Mouse (Mus musculus): ENCODE measurements around the gene Vdr. TPM values are rescaled to one million over a fixed set of nuclear protein-coding genes. Genes with fewer than 3 reads are reported as not detected.
A peak's percentile ranks its signal among the peaks of the same experiment; 100 is the strongest.

Vdr gene
- polyA plus RNA-seq, 1 experiment from 2014 or later: 0.15 TPM

DNA sequence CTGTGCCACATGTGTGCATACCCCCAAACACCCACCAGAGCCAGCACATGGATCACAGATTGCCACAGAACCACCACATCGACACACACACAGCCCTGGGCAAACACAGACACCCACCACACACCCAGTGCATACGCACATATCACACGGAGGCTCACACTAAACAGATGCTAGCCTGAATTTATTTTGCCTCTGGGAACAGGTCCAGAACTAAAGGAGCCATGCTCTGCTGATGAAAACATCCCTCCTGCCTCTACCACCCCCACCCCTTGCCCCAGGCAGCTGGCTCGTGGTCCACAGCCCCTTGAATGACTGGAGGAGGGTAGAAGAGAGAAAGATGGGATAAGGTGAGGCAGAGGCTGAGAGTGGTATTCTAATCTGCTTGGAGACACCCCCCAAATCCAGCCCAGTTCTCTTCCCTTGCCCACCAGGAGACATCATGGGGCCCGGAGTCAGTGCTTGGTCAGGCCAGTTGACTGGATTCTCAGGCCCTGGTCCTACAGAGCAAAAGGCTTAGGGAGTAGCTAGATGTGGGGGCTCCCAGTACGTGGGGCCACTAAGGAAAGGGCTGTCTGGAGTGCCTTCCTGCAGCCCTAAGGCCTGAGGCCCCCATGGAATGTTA is 82.1 kb downstream of the Vdr start:
- no peaks in the 10 kb centered on the region for H3K27me3 ChIP-seq (ENCODE audit: control insufficient read depth, insufficient read depth, low read depth, low read length)
- 42% methylated on average over 6 of the region's 6 CpGs for WGBS
- peaks cover 64% of the 10 kb centered on the region for H3K4me1 ChIP-seq (ENCODE audit: control insufficient read depth, insufficient read depth, low read length)
- no peak overlapping the region for H3K27ac ChIP-seq (ENCODE audit: low read length)
- H3K4me2 ChIP-seq (ENCODE audit: low read length): peak overlapping the region; percentile 62
- no peak for ATAC-seq
- no peak overlapping the region; the same call in 1 of the 2 replicates for H3K4me3 ChIP-seq (ENCODE audit: low read depth, low read length)
- H3K9ac ChIP-seq (ENCODE audit: low read depth, low read length): 0 out of 2 replicates have a peak overlapping the region, but pooled peaks have one; percentile 3
- no peaks in the 10 kb centered on the region for H3K9me3 ChIP-seq (replicated peaks; ENCODE audit: control insufficient read depth, low read length, poor library complexity, severe bottlenecking)
- H3K36me3 ChIP-seq (ENCODE audit: control insufficient read depth, insufficient read depth, low read length): no peaks in the 10 kb centered on the region

DNA sequence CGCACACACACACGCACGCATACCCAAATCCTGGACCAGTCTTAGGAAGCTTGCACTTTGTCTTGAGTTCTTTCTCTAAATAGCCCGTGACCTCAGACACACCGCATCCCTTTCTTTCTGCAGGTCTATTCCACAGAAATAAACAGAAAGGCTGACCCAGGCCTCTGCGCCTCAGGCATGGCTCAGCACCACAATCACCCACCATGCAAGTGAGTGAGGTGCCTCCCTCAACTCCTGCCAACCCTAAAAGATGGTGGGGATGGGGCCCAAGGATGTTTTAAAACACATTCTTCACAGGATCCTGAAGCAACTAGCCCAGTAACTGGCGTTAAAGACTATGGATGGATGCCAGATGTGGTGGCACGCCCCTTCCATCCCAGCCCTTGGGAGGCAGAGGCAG is 83.0 kb downstream of the Vdr start:
- no peak for ATAC-seq
- no peak overlapping the region for H3K27ac ChIP-seq (ENCODE audit: low read length)
- H3K27me3 ChIP-seq (ENCODE audit: control insufficient read depth, insufficient read depth, low read depth, low read length): no peaks in the 10 kb centered on the region
- H3K4me2 ChIP-seq (ENCODE audit: low read length): no peak overlapping the region
- no peak overlapping the region for H3K4me3 ChIP-seq (ENCODE audit: low read depth, low read length)
- H3K9ac ChIP-seq (ENCODE audit: low read depth, low read length): no peak overlapping the region
- H3K36me3 ChIP-seq (ENCODE audit: control insufficient read depth, insufficient read depth, low read length): no peaks in the 10 kb centered on the region
- WGBS: 88% methylated on average over 8 of the region's 8 CpGs
- H3K9me3 ChIP-seq (replicated peaks; ENCODE audit: control insufficient read depth, low read length, poor library complexity, severe bottlenecking): no peaks in the 10 kb centered on the region
- H3K4me1 ChIP-seq (ENCODE audit: control insufficient read depth, insufficient read depth, low read length): peaks cover 72% of the 10 kb centered on the region

DNA sequence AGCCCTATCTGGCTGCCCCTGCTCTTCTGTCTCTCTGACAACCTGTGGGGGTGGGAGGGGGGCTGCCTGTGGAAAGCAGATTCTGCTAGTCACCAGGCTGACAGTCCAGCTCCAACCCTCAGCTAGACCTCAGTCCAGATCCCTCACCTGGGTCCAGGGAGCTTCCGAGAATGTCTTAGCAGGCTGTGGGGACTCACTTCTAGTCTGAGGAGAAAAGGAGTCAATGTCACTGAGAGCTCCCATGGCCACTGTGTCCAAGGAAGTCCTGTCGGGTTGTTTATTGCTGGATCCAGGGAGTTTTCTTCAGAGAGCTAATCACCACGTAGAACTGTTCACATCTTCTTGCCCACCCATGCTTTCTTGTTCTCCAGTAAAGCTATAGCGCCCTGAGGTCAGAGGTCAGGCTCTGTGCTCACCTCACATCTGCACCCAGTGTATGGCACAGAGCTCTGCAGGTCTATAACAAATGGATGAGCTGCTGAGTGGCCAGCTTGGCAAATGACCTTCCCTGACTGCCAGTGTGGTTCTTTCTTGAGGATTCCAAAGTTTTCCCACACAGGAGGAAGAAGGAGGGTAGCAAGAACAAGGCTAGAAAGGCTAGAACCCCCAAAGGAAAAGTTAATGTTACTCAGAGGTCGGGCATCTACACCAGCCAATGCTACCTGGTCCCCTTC is 83.7 kb downstream of the Vdr start:
- Histone ChIP-seq H3K27me3 (ENCODE audit: control insufficient read depth, insufficient read depth, low read depth, low read length) (no peaks in the 10 kb centered on the region), H3K9ac (ENCODE audit: low read depth, low read length) (no peak overlapping the region), H3K9me3 (replicated peaks; ENCODE audit: control insufficient read depth, low read length, poor library complexity, severe bottlenecking) (no peaks in the 10 kb centered on the region), H3K4me2 (ENCODE audit: low read length) (no peak overlapping the region), H3K4me1 (ENCODE audit: control insufficient read depth, insufficient read depth, low read length) (peaks cover 73% of the 10 kb centered on the region), H3K36me3 (ENCODE audit: control insufficient read depth, insufficient read depth, low read length) (no peaks in the 10 kb centered on the region), H3K4me3 (ENCODE audit: low read depth, low read length) (no peak overlapping the region), H3K27ac (ENCODE audit: low read length) (no peak overlapping the region)
- WGBS: 74% methylated on average over 5 of the region's 5 CpGs
- ATAC-seq: no peak

DNA sequence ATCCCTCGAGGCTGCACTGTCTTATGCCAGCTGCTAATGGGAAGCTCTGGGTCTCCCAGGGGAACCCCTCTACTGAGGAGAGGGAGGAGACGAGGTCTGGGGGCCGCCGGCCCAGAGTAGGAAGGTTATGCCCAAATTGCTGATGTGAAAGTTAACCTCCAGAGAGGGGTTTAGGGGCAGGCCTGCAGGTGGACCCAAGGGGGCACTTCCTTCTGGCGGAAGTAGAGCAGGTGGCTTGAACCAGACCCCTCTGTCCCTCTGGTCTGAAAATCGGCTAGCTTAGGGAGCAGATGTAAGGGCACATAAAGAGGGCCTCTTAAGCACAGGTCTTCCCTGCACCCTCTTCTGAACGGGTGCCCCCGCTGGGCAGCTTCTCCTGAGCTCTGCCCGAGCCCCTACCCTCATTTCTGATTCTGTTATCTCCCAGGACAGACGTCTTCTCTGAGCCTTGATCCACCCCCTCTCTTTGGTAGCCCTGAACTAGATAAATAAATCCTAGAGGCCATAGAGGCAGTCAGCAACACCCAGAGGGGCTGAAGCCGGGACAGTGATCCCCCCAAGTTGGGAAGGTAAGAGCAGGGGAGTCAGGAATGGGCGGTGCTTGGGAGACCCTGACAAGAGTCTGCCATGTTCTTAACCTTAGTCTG is 84.4 kb downstream of the Vdr start:
- no peak overlapping the region for H3K27ac ChIP-seq (ENCODE audit: low read length)
- no peaks in the 10 kb centered on the region for H3K36me3 ChIP-seq (ENCODE audit: control insufficient read depth, insufficient read depth, low read length)
- peak overlapping the region; percentile 36; the same call in 1 of the 2 replicates for H3K9ac ChIP-seq (ENCODE audit: low read depth, low read length)
- no peak overlapping the region for H3K4me3 ChIP-seq (ENCODE audit: low read depth, low read length)
- no peaks in the 10 kb centered on the region for H3K27me3 ChIP-seq (ENCODE audit: control insufficient read depth, insufficient read depth, low read depth, low read length)
- WGBS: 31% methylated on average over 12 of the region's 12 CpGs
- H3K4me1 ChIP-seq (ENCODE audit: control insufficient read depth, insufficient read depth, low read length): peaks cover 73% of the 10 kb centered on the region
- no peaks in the 10 kb centered on the region for H3K9me3 ChIP-seq (replicated peaks; ENCODE audit: control insufficient read depth, low read length, poor library complexity, severe bottlenecking)
- no peak for ATAC-seq
- H3K4me2 ChIP-seq (ENCODE audit: low read length): peak overlapping the region; percentile 41; the same call in 1 of the 2 replicates

DNA sequence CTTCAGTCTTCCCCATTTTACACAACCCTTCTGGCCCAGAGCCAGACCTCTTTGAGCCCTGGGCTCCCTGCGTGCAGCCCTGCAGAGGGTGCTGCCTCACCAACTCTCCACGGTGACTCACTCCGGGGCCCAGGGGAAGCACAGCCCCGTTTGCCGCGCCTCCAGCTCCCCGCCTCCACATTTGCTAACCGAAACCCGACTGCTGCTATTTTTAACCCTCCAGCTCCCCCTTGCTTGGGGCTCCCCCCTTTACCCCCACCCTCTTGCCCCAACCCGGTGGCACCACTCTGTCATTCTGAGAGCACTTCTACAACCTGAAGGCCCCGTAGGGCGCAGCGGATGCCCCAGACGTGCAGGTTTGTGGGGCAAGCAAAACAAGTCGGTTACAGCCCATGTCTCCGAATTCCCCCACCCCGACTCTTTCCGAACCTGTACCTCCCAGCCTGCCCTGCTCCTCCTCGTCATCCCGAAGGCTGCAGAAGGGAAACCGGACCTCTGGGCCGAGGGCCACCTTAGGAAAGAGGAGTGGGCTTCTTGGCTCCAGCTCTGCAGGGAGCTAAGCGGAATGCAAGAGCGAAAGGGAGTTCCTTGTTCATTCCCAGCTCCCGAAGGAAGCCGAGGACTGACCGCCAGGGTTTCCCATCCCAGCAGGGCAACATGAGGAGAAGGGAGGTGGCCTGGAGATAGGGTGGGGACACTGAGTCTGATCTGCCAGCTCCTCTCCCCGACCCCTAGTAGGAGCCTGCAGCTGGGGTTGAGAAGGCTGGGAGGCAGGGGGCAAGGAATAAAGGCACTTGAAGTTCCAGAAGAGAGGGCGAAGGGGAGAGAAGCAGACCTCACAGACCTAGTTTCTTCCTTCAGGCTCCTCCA is 85.1 kb downstream of the Vdr start:
- H3K9me3 ChIP-seq (replicated peaks; ENCODE audit: control insufficient read depth, low read length, poor library complexity, severe bottlenecking): no peaks in the 10 kb centered on the region
- H3K36me3 ChIP-seq (ENCODE audit: control insufficient read depth, insufficient read depth, low read length): no peaks in the 10 kb centered on the region
- H3K4me2 ChIP-seq (ENCODE audit: low read length): peak overlapping the region; percentile 41
- 12% methylated on average over 29 of the region's 29 CpGs for WGBS
- no peaks in the 10 kb centered on the region for H3K27me3 ChIP-seq (ENCODE audit: control insufficient read depth, insufficient read depth, low read depth, low read length)
- H3K9ac ChIP-seq (ENCODE audit: low read depth, low read length): peak overlapping the region; percentile 36
- no peak overlapping the region for H3K27ac ChIP-seq (ENCODE audit: low read length)
- peaks cover 70% of the 10 kb centered on the region for H3K4me1 ChIP-seq (ENCODE audit: control insufficient read depth, insufficient read depth, low read length)
- ATAC-seq: no peak
- peak overlapping the region; percentile 8; the same call in 1 of the 2 replicates for H3K4me3 ChIP-seq (ENCODE audit: low read depth, low read length)

DNA sequence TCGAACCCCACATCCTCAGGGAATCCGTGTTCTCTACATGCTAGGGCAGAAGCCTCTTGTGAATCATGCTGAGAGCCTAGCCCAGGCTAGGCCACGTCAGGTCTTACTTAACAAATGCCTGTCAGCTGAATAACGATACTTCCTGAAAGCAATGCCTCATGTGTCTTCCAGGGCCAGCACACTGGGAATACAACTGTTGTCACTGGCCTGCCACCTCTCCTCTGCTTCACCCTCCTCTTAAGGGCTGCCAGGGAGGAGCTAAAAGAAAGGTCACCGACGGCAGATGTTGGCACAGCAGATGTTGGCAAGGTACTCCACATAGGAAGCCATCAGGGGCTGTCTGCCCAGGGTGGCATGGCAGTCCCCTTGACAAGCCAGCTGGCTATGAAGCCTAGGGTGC is 86.4 kb downstream of the Vdr start:
- Histone ChIP-seq H3K9me3 (replicated peaks; ENCODE audit: control insufficient read depth, low read length, poor library complexity, severe bottlenecking) (no peaks in the 10 kb centered on the region), H3K27me3 (ENCODE audit: control insufficient read depth, insufficient read depth, low read depth, low read length) (no peaks in the 10 kb centered on the region), H3K9ac (ENCODE audit: low read depth, low read length) (no peak overlapping the region), H3K4me1 (ENCODE audit: control insufficient read depth, insufficient read depth, low read length) (peaks cover 58% of the 10 kb centered on the region), H3K4me2 (ENCODE audit: low read length) (no peak overlapping the region), H3K4me3 (ENCODE audit: low read depth, low read length) (no peak overlapping the region), H3K27ac (ENCODE audit: low read length) (no peak overlapping the region), H3K36me3 (ENCODE audit: control insufficient read depth, insufficient read depth, low read length) (no peaks in the 10 kb centered on the region)
- no peak for ATAC-seq
- WGBS: 86% methylated on average over 6 of the region's 6 CpGs

DNA sequence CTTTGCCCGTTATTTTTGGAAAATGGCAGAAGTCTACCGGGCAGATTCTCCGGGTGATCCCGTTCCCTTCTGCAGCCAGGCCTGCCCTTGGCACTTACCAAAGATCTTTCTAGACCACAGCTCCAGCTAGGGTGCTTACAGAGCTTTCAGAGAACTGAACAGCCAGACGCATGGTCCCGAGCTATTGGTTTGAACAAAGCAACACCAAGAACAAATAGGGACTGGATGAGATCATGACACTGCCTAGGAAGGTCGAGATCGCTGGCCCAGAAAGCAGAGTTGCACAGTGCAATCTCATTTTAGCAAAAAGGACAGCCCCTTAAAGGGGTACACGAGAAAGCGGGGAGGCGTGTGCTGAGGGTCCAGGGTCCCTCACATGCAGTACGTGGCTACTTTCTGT is 87.0 kb downstream of the Vdr start:
- Histone ChIP-seq H3K27ac (ENCODE audit: low read length) (no peak overlapping the region), H3K27me3 (ENCODE audit: control insufficient read depth, insufficient read depth, low read depth, low read length) (no peaks in the 10 kb centered on the region), H3K9me3 (replicated peaks; ENCODE audit: control insufficient read depth, low read length, poor library complexity, severe bottlenecking) (no peaks in the 10 kb centered on the region), H3K36me3 (ENCODE audit: control insufficient read depth, insufficient read depth, low read length) (no peaks in the 10 kb centered on the region), H3K9ac (ENCODE audit: low read depth, low read length) (no peak overlapping the region), H3K4me3 (ENCODE audit: low read depth, low read length) (no peak overlapping the region), H3K4me1 (ENCODE audit: control insufficient read depth, insufficient read depth, low read length) (peaks cover 52% of the 10 kb centered on the region), H3K4me2 (ENCODE audit: low read length) (no peak overlapping the region)
- WGBS: 59% methylated on average over 12 of the region's 12 CpGs
- no peak for ATAC-seq

DNA sequence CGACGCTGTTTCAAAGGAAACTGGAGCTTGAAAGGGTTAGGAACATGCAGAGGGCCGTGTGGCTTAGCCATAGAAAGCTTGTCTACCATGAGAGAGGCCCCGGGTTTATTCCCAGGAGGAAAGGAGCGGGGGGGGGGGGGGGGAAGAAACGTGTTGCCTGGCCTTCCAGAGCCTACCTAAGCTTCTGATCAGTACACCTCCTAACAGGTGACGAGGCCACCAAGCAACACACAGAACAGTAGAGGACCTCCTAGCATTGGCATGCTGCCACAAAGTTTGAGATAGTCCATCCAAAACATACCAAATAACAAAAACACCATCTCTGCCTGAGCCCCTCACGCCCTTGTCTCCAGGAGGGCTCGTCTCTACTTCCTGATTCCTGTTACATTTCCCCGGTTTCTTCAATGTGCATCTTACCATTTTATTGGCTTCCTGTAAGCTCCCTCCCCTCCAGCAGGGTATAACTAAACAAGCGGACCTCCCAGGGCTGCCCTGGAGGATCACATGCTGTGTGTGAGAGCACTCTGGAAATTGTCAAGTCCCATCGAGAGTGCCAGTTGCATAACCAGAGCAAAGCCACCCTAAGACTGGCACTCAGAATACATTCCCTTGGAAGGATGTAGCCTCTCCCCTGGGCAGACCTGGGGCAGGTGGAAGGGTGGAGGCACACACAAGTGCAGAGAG is 87.7 kb downstream of the Vdr start:
- Histone ChIP-seq H3K27me3 (ENCODE audit: control insufficient read depth, insufficient read depth, low read depth, low read length) (no peaks in the 10 kb centered on the region), H3K36me3 (ENCODE audit: control insufficient read depth, insufficient read depth, low read length) (no peaks in the 10 kb centered on the region), H3K4me2 (ENCODE audit: low read length) (no peak overlapping the region), H3K4me1 (ENCODE audit: control insufficient read depth, insufficient read depth, low read length) (peaks cover 47% of the 10 kb centered on the region), H3K4me3 (ENCODE audit: low read depth, low read length) (no peak overlapping the region), H3K9me3 (replicated peaks; ENCODE audit: control insufficient read depth, low read length, poor library complexity, severe bottlenecking) (no peaks in the 10 kb centered on the region), H3K27ac (ENCODE audit: low read length) (no peak overlapping the region), H3K9ac (ENCODE audit: low read depth, low read length) (no peak overlapping the region)
- WGBS: 45% methylated on average over 10 of the region's 12 CpGs
- ATAC-seq: no peak

Measured in midbrain, embryonic 16.5 days (tissue).